Mouse (Mus musculus) urinary bladder, postnatal 25 days (tissue): ENCODE measurements around the gene Nap1l4.

ENCODE experiments used
- DNase-seq: peaks from one replicate; pipeline ENCODE4 v3.0.0; 2022; ENCODE audit warnings: low spot score

Nap1l4 gene

GRCm38 (mm10) chr7:143519333-143519732 lies 29.6 kb downstream of the Nap1l4 start:
- DNase-seq = no peak

- DNase-seq = no peak
Observed at GRCm38 (mm10) chr7:143514416-143514768, 34.5 kb downstream of the Nap1l4 start.

GRCm38 (mm10) chr7:143513763-143514415 lies 35.0 kb downstream of the Nap1l4 start:
- no peak for DNase-seq

GRCm38 (mm10) chr7:143511335-143511712 lies 37.6 kb downstream of the Nap1l4 start:
- no peak for DNase-seq

- no peak for DNase-seq
Observed at GRCm38 (mm10) chr7:143510593-143511334, 38.1 kb downstream of the Nap1l4 start.

GRCm38 (mm10) chr7:143509566-143509965 lies 39.3 kb downstream of the Nap1l4 start:
- no peak for DNase-seq

GRCm38 (mm10) chr7:143506675-143507074 lies 42.2 kb downstream of the Nap1l4 start:
- DNase-seq = peak; percentile 53

GRCm38 (mm10) chr7:143506271-143506670 lies 42.6 kb downstream of the Nap1l4 start:
- no peak for DNase-seq

GRCm38 (mm10) chr7:143505823-143506222 lies 43.1 kb downstream of the Nap1l4 start:
- peak; percentile 80 for DNase-seq

GRCm38 (mm10) chr7:143505411-143505810 lies 43.5 kb downstream of the Nap1l4 start:
- no peak for DNase-seq

- no peak for DNase-seq
Observed at GRCm38 (mm10) chr7:143503926-143504325, 45.0 kb downstream of the Nap1l4 start.

GRCm38 (mm10) chr7:143502418-143503200 lies 46.3 kb downstream of the Nap1l4 start, which contains the start of gene Phlda2:
TSS of gene Phlda2 (minus strand) at chr7:143503150.
- peak; percentile 44 for DNase-seq

GRCm38 (mm10) chr7:143501643-143502417 lies 47.1 kb downstream of the Nap1l4 start:
- DNase-seq = peak; percentile 49

GRCm38 (mm10) chr7:143500912-143501311 lies 48.0 kb downstream of the Nap1l4 start:
- DNase-seq = no peak

GRCm38 (mm10) chr7:143498584-143498983 lies 50.3 kb downstream of the Nap1l4 start:
- DNase-seq = no peak

GRCm38 (mm10) chr7:143495104-143495961 lies 53.6 kb downstream of the Nap1l4 start:
- DNase-seq = no peak

GRCm38 (mm10) chr7:143493616-143494126 lies 55.2 kb downstream of the Nap1l4 start:
- DNase-seq = no peak

GRCm38 (mm10) chr7:143489735-143490134 lies 59.2 kb downstream of the Nap1l4 start:
- no peak for DNase-seq

- no peak for DNase-seq
Observed at GRCm38 (mm10) chr7:143482541-143482940, 66.4 kb downstream of the Nap1l4 start.

- no peak for DNase-seq
Observed at GRCm38 (mm10) chr7:143481806-143482387, 67.0 kb downstream of the Nap1l4 start.
